Mouse (Mus musculus) left cerebral cortex, adult 8-10 months (tissue): ENCODE measurements around the gene Plekhh3. TPM values are rescaled to one million over a fixed set of nuclear protein-coding genes. Genes with fewer than 3 reads are reported as not detected.
A peak's percentile ranks its signal among the peaks of the same experiment; 100 is the strongest.

Experiments
- DNase-seq, 2 experiments: peaks; one replicate each; pipeline ENCODE4 v3.0.0; 2022; ENCODE audit warnings: low spot score in 2 of 2
- microRNA-seq, 2 experiments: library from miRNA; unstranded; fragments of <30 nt; microRNA quantifications; one replicate each; pipeline ENCODE4 v1.2.0; 2022
- total RNA-seq, 4 experiments: library from RNA; stranded (reverse); gene quantifications; 2 replicates each; pipeline ENCODE4 v1.2.4; 2022

Plekhh3 gene
- total RNA-seq, 4 experiments from 2014 or later, result 13.5 to 15.9 (median 15.3) TPM

- DNase-seq, result no peak
Observed at GRCm38 (mm10) chr11:101120545-101121188, 50.5 kb downstream of the Plekhh3 start.

- DNase-seq, result peak; percentile 99
Observed at GRCm38 (mm10) chr11:101119761-101120544, 51.2 kb downstream of the Plekhh3 start, which contains the start of the genes Retreg3 and Tubg1. Gene Retreg3, minus strand, starts transcription at chr11:101119893. Gene Tubg1, plus strand, starts transcription at chr11:101119938.

DNA sequence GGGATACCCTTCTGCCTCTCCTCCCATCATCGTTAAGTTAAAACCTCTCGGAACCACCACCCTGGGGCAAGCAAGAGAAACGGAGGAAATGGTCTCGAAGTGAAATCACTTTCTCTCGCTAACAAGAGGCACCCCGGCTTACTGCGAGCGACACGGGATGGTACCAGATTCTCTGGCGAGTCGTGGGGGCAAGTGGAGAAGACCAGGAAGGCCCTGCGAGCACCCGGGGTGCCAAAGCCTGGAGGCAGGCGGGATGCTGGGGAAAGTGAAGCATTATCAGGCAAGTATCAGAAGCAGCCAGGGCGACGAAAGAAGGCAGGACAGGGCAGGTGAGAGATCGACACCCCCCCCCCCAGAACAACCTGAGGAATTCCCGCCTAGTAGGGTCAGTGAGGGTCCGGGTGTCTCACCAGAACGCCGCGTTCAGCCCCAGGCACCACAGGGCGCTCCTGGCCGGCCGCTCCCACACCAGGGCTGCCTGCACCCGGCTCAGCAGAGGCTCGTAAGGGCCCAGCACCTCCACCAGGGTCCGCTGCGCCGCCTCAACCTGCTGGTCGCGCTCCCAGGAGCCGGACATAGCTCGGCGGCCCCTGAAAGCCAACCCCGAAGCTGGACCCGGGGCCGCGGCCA is 51.9 kb downstream of the Plekhh3 start:
- no peak for DNase-seq

DNA sequence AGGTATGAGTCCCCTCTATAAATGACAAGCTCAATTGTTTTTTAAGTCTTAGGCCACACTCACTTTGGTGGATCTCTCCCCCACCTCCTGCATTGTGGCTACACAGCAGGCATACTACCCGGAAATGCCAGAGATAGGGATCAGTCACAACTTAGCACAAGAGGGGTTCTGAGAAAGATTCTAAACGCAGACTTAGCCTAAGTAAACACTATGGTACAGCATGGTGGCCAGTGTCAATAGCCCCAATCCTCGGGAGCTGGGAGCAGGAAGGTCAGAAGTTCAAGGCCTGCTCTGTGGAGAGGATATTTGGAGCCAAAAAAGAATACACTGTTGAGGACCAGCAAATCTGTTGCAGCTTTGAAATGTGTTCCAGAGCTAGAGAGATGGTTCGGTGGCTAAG is 53.0 kb downstream of the Plekhh3 start:
- DNase-seq, result no peak

DNA sequence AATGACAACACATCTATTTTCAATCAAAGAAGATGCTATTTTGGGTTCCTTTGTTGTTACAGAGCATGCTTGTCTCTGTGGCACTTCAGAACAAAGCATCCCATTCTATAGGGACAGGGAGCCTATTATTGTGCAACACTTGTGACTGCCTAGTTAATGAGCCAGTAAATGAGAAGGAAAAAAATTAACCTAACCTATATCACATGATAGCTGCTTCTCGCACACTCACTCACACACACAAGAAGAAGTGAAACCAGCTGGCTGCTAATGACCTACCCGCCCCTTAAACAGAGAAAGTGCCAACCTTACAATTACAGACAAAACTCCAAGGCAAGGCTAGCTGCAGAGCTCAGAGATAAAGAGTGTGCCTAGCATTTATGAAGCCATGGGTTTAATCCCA is 55.6 kb downstream of the Plekhh3 start:
- DNase-seq, result no peak

Small RNA genes within 50 kb of the gene (microRNA-seq; reads per million reads assigned to microRNA genes)
- gene Gm27626, result 0 reads per million in 2 experiments

Other genes starting within 250 kb of the Plekhh3 start
- gene Stat3, start 231.8 kb downstream of the Plekhh3 start, total RNA-seq, result 10 to 100 TPM; 39.0 to 54.7 (median 46.3) TPM
- 10 to 100 TPM; 18.7 to 20.9 (median 20.8) TPM for gene Cavin1, start 200.5 kb downstream of the Plekhh3 start, total RNA-seq
- 100 to 1,000 TPM; 407 to 438 (median 419) TPM for gene Atp6v0a1, start 161.9 kb downstream of the Plekhh3 start, total RNA-seq
- 10 to 100 TPM; 10.4 to 18.5 (median 12.8) TPM for gene Naglu, start 101.3 kb downstream of the Plekhh3 start, total RNA-seq
- 1 to 10 TPM in 1 of 4 experiments, under 1 TPM in 3; 0.46 to 1.8 (median 0.60) TPM for gene Hsd17b1, start 92.9 kb downstream of the Plekhh3 start, total RNA-seq
- gene Coasy, start 88.8 kb downstream of the Plekhh3 start, total RNA-seq, result 10 to 100 TPM; 20.7 to 26.2 (median 23.7) TPM
- 10 to 100 TPM; 31.1 to 41.9 (median 37.1) TPM for gene Mlx, start 84.1 kb downstream of the Plekhh3 start, total RNA-seq
- 1 to 10 TPM; 2.2 to 4.7 (median 3.8) TPM for gene Psmc3ip, start 75.9 kb downstream of the Plekhh3 start, total RNA-seq
- 10 to 100 TPM; 50.1 to 52.2 (median 50.9) TPM for gene Retreg3, start 51.5 kb downstream of the Plekhh3 start, total RNA-seq
- gene Tubg1, start 51.4 kb downstream of the Plekhh3 start, total RNA-seq, result 10 to 100 TPM; 47.1 to 49.2 (median 47.9) TPM
- 10 to 100 TPM; 53.1 to 58.8 (median 56.7) TPM for gene Tubg2, start 15.4 kb downstream of the Plekhh3 start, total RNA-seq
- gene Cntnap1, start 828 bp downstream of the Plekhh3 start, total RNA-seq, result 100 to 1,000 TPM; 173 to 184 (median 176) TPM
- under 1 TPM in 2 of 4 experiments, not detected in 2; 0.18 to 0.34 TPM for gene Ccr10, start 4.1 kb upstream of the Plekhh3 start, total RNA-seq
- 10 to 100 TPM; 62.4 to 63.9 (median 63.7) TPM for gene Ezh1, start 55.1 kb upstream of the Plekhh3 start, total RNA-seq
- 10 to 100 TPM; 32.9 to 51.1 (median 37.6) TPM for gene Ramp2, start 74.7 kb upstream of the Plekhh3 start, total RNA-seq
- gene Vps25, start 82.4 kb upstream of the Plekhh3 start, total RNA-seq, result 10 to 100 TPM; 56.7 to 70.0 (median 65.8) TPM
- gene Wnk4, start 89.2 kb upstream of the Plekhh3 start, total RNA-seq, result 10 to 100 TPM; 11.1 to 12.2 (median 11.6) TPM
- gene Cntd1, start 107.7 kb upstream of the Plekhh3 start, total RNA-seq, result under 1 TPM; 0.25 to 0.55 (median 0.35) TPM
- 100 to 1,000 TPM in 2 of 4 experiments, 10 to 100 TPM in 2; 95.8 to 105 (median 101) TPM for gene Coa3, start 107.8 kb upstream of the Plekhh3 start, total RNA-seq
- gene Becn1, start 130.9 kb upstream of the Plekhh3 start, total RNA-seq, result 100 to 1,000 TPM; 178 to 237 (median 199) TPM
- 100 to 1,000 TPM; 108 to 132 (median 125) TPM for gene Psme3, start 144.9 kb upstream of the Plekhh3 start, total RNA-seq
- gene Aoc2, start 153.7 kb upstream of the Plekhh3 start, total RNA-seq, result 1 to 10 TPM; 3.8 to 5.3 (median 4.7) TPM
- gene Aoc3, start 159.3 kb upstream of the Plekhh3 start, total RNA-seq, result under 1 TPM; 0.39 to 0.75 (median 0.59) TPM
- gene G6pc, start 196.2 kb upstream of the Plekhh3 start, total RNA-seq, result not detected
- gene Aarsd1, start 246.3 kb upstream of the Plekhh3 start, total RNA-seq, result 10 to 100 TPM; 47.2 to 57.2 (median 47.5) TPM